Mouse (Mus musculus): ENCODE measurements around the gene Fgfr2. TPM values are rescaled to one million over a fixed set of nuclear protein-coding genes. Genes with fewer than 3 reads are reported as not detected.
A peak's percentile ranks its signal among the peaks of the same experiment; 100 is the strongest.

The Fgfr2 gene
- polyA plus RNA-seq, 1 experiment from 2014 or later, result 104 TPM

- Histone ChIP-seq H3K4me2 (no peak overlapping the region), H3K36me3 (no peaks in the 10 kb centered on the region), H3K9me3 (no peaks in the 10 kb centered on the region), H3K27me3 (replicated peaks) (0 out of 2 replicates have a peak, but pooled peaks cover 4% of the 10 kb centered on the region), H3K27ac (no peak overlapping the region), H3K4me1 (peaks cover 20% of the 10 kb centered on the region), H3K4me3 (replicated peaks) (no peak overlapping the region), H3K9ac (no peak overlapping the region)
- 59% methylated on average over 15 of the region's 15 CpGs for WGBS
- ATAC-seq (ENCODE audit: insufficient read depth, low FRiP score, low read depth), result no peak
These were observed 2797.1 kb downstream of the Fgfr2 start for GRCm38 (mm10) chr7:130325983-130326433.

- no peak overlapping the region for H3K4me2 ChIP-seq
- H3K27me3 ChIP-seq (replicated peaks), result 0 out of 2 replicates have a peak, but pooled peaks cover 4% of the 10 kb centered on the region
- no peak overlapping the region for H3K4me3 ChIP-seq (replicated peaks)
- H3K27ac ChIP-seq, result 0 out of 2 replicates have a peak overlapping the region, but pooled peaks have one; percentile 0
- no peak overlapping the region for H3K9ac ChIP-seq
- WGBS, result 50% methylated on average over 14 of the region's 14 CpGs
- peaks cover 24% of the 10 kb centered on the region for H3K4me1 ChIP-seq
- H3K9me3 ChIP-seq, result no peaks in the 10 kb centered on the region
- ATAC-seq (ENCODE audit: insufficient read depth, low FRiP score, low read depth), result no peak
- H3K36me3 ChIP-seq, result no peaks in the 10 kb centered on the region
These were observed 2798.3 kb downstream of the Fgfr2 start for GRCm38 (mm10) chr7:130324716-130325401.

- no peak for ATAC-seq (ENCODE audit: insufficient read depth, low FRiP score, low read depth)
- Histone ChIP-seq H3K4me2 (no peak overlapping the region), H3K4me1 (peaks cover 28% of the 10 kb centered on the region), H3K27me3 (replicated peaks) (0 out of 2 replicates have a peak, but pooled peaks cover 4% of the 10 kb centered on the region), H3K9me3 (no peaks in the 10 kb centered on the region), H3K27ac (no peak overlapping the region), H3K4me3 (replicated peaks) (no peak overlapping the region), H3K9ac (no peak overlapping the region), H3K36me3 (no peaks in the 10 kb centered on the region)
- 74% methylated on average over 4 of the region's 4 CpGs for WGBS
These were observed 2799.4 kb downstream of the Fgfr2 start for GRCm38 (mm10) chr7:130323766-130324165.

- no peak overlapping the region for H3K9ac ChIP-seq
- no peaks in the 10 kb centered on the region for H3K9me3 ChIP-seq
- no peaks in the 10 kb centered on the region for H3K36me3 ChIP-seq
- peaks cover 11% of the 10 kb centered on the region for H3K4me1 ChIP-seq
- H3K4me2 ChIP-seq, result no peak overlapping the region
- no peaks in the 10 kb centered on the region for H3K27me3 ChIP-seq (replicated peaks)
- WGBS, result 39% methylated on average over 8 of the region's 8 CpGs
- H3K27ac ChIP-seq, result peak overlapping the region; percentile 48; the same call in 1 of the 2 replicates
- no peak overlapping the region for H3K4me3 ChIP-seq (replicated peaks)
- ATAC-seq (ENCODE audit: insufficient read depth, low FRiP score, low read depth), result peak; percentile 69; the same call in 1 of the 2 replicates
These were observed 2803.2 kb downstream of the Fgfr2 start for GRCm38 (mm10) chr7:130319799-130320556.

GRCm38 (mm10) chr7:130316294-130316693 is 2806.9 kb downstream of the Fgfr2 start:
- Histone ChIP-seq H3K27ac (no peak overlapping the region), H3K4me2 (no peak overlapping the region), H3K4me3 (replicated peaks) (no peak overlapping the region), H3K36me3 (no peaks in the 10 kb centered on the region), H3K4me1 (peaks cover 8% of the 10 kb centered on the region), H3K9ac (no peak overlapping the region), H3K9me3 (no peaks in the 10 kb centered on the region), H3K27me3 (replicated peaks) (no peaks in the 10 kb centered on the region)
- 42% methylated on average over 3 of the region's 3 CpGs for WGBS
- ATAC-seq (ENCODE audit: insufficient read depth, low FRiP score, low read depth), result no peak

- H3K4me1 ChIP-seq, result peaks cover 7% of the 10 kb centered on the region
- no peak overlapping the region for H3K4me3 ChIP-seq (replicated peaks)
- H3K36me3 ChIP-seq, result no peaks in the 10 kb centered on the region
- whole genome bisulfite sequencing, result 75% methylated on average over 6 of the region's 6 CpGs
- no peak overlapping the region for H3K4me2 ChIP-seq
- no peaks in the 10 kb centered on the region for H3K27me3 ChIP-seq (replicated peaks)
- no peak for ATAC-seq (ENCODE audit: insufficient read depth, low FRiP score, low read depth)
- H3K9me3 ChIP-seq, result no peaks in the 10 kb centered on the region
- H3K9ac ChIP-seq, result no peak overlapping the region
- no peak overlapping the region for H3K27ac ChIP-seq
These were observed 2807.9 kb downstream of the Fgfr2 start for GRCm38 (mm10) chr7:130315221-130315620.

- Histone ChIP-seq H3K4me3 (replicated peaks) (no peak overlapping the region), H3K9ac (no peak overlapping the region), H3K4me2 (no peak overlapping the region), H3K9me3 (no peaks in the 10 kb centered on the region), H3K27me3 (replicated peaks) (no peaks in the 10 kb centered on the region), H3K36me3 (no peaks in the 10 kb centered on the region), H3K4me1 (peaks cover 1% of the 10 kb centered on the region), H3K27ac (no peak overlapping the region)
- 91% methylated on average over 6 of the region's 6 CpGs for WGBS
- no peak for ATAC-seq (ENCODE audit: insufficient read depth, low FRiP score, low read depth)
These were observed 2808.5 kb downstream of the Fgfr2 start for GRCm38 (mm10) chr7:130314658-130315057.

GRCm38 (mm10) chr7:130311362-130311761 is 2811.8 kb downstream of the Fgfr2 start:
- Histone ChIP-seq H3K9ac (no peak overlapping the region), H3K9me3 (no peaks in the 10 kb centered on the region), H3K27me3 (replicated peaks) (no peaks in the 10 kb centered on the region), H3K4me3 (replicated peaks) (no peak overlapping the region), H3K4me1 (no peaks in the 10 kb centered on the region), H3K27ac (no peak overlapping the region), H3K4me2 (no peak overlapping the region), H3K36me3 (no peaks in the 10 kb centered on the region)
- 68% methylated on average over 4 of the region's 4 CpGs for WGBS
- no peak for ATAC-seq (ENCODE audit: insufficient read depth, low FRiP score, low read depth)

GRCm38 (mm10) chr7:130309180-130309579 is 2814.0 kb downstream of the Fgfr2 start:
- Histone ChIP-seq H3K27ac (no peak overlapping the region), H3K4me2 (no peak overlapping the region), H3K9me3 (no peaks in the 10 kb centered on the region), H3K4me1 (no peaks in the 10 kb centered on the region), H3K27me3 (replicated peaks) (no peaks in the 10 kb centered on the region), H3K4me3 (replicated peaks) (no peak overlapping the region), H3K9ac (no peak overlapping the region), H3K36me3 (no peaks in the 10 kb centered on the region)
- no peak for ATAC-seq (ENCODE audit: insufficient read depth, low FRiP score, low read depth)
- WGBS, result 84% methylated on average over 2 of the region's 2 CpGs

GRCm38 (mm10) chr7:130307036-130307435 is 2816.1 kb downstream of the Fgfr2 start:
- Histone ChIP-seq H3K4me3 (replicated peaks) (no peak overlapping the region), H3K9me3 (no peaks in the 10 kb centered on the region), H3K9ac (no peak overlapping the region), H3K27me3 (replicated peaks) (no peaks in the 10 kb centered on the region), H3K27ac (no peak overlapping the region), H3K4me2 (no peak overlapping the region), H3K36me3 (no peaks in the 10 kb centered on the region), H3K4me1 (0 out of 2 replicates have a peak, but pooled peaks cover 6% of the 10 kb centered on the region)
- 78% methylated on average over 3 of the region's 3 CpGs for WGBS
- no peak for ATAC-seq (ENCODE audit: insufficient read depth, low FRiP score, low read depth)

- no peaks in the 10 kb centered on the region for H3K9me3 ChIP-seq
- H3K4me3 ChIP-seq (replicated peaks), result no peak overlapping the region
- no peak overlapping the region for H3K27ac ChIP-seq
- WGBS, result 72% methylated on average over 1 of the region's 1 CpGs
- no peak overlapping the region for H3K4me2 ChIP-seq
- H3K4me1 ChIP-seq, result 0 out of 2 replicates have a peak, but pooled peaks cover 6% of the 10 kb centered on the region
- no peak overlapping the region for H3K9ac ChIP-seq
- no peak for ATAC-seq (ENCODE audit: insufficient read depth, low FRiP score, low read depth)
- no peaks in the 10 kb centered on the region for H3K36me3 ChIP-seq
- H3K27me3 ChIP-seq (replicated peaks), result no peaks in the 10 kb centered on the region
These were observed 2818.5 kb downstream of the Fgfr2 start for GRCm38 (mm10) chr7:130304642-130305041.

GRCm38 (mm10) chr7:130303464-130303863 is 2819.7 kb downstream of the Fgfr2 start:
- no peak overlapping the region for H3K4me3 ChIP-seq (replicated peaks)
- no peaks in the 10 kb centered on the region for H3K36me3 ChIP-seq
- no peak overlapping the region for H3K9ac ChIP-seq
- no peak overlapping the region for H3K4me2 ChIP-seq
- no peaks in the 10 kb centered on the region for H3K9me3 ChIP-seq
- no peak for ATAC-seq (ENCODE audit: insufficient read depth, low FRiP score, low read depth)
- no peaks in the 10 kb centered on the region for H3K27me3 ChIP-seq (replicated peaks)
- H3K4me1 ChIP-seq, result 0 out of 2 replicates have a peak, but pooled peaks cover 6% of the 10 kb centered on the region
- H3K27ac ChIP-seq, result no peak overlapping the region
- WGBS, result 55% methylated on average over 8 of the region's 8 CpGs
